Mouse (Mus musculus) liver, embryonic 12.5 days (tissue): ENCODE results near the gene Ints1. TPM values are rescaled to one million over a fixed set of nuclear protein-coding genes. Genes with fewer than 3 reads are reported as not detected.

Experiments used
- ATAC-seq: fragments of 200-750 bp; cut with Nextera tagmentation; 2 replicates; pipeline ENCODE4 v1.8.0; 2017; ENCODE audit warnings: moderate number of reproducible peaks, mild to moderate bottlenecking, moderate library complexity
- H3K27ac ChIP-seq: fragments of 300-500 bp; sonication (generic); 2 replicates; pipeline ENCODE4 v1.5.1; 2016; ENCODE audit warnings: mild to moderate bottlenecking
- H3K27me3 ChIP-seq: fragments of 300-500 bp; sonication (generic); replicated peaks from 2 replicates; pipeline ENCODE4 v1.6.1; 2016; ENCODE audit warnings: mild to moderate bottlenecking, moderate library complexity
- H3K36me3 ChIP-seq: fragments of 300-500 bp; sonication (generic); 2 replicates; pipeline ENCODE4 v1.6.1; 2016; ENCODE audit warnings: mild to moderate bottlenecking, moderate library complexity
- H3K4me1 ChIP-seq: fragments of 300-500 bp; sonication (generic); 2 replicates; pipeline ENCODE4 v1.6.1; 2016
- H3K4me2 ChIP-seq: fragments of 300-500 bp; sonication (generic); 2 replicates; pipeline ENCODE4 v1.6.1; 2016; ENCODE audit warnings: mild to moderate bottlenecking, moderate library complexity
- H3K4me3 ChIP-seq: fragments of 300-500 bp; sonication (generic); 2 replicates; pipeline ENCODE4 v1.5.1; 2016; ENCODE audit warnings: mild to moderate bottlenecking, moderate library complexity
- H3K9ac ChIP-seq: fragments of 300-500 bp; sonication (generic); 2 replicates; pipeline ENCODE4 v1.6.1; 2016; ENCODE audit warnings: mild to moderate bottlenecking, moderate library complexity
- H3K9me3 ChIP-seq: fragments of 300-500 bp; sonication (generic); replicated peaks from 2 replicates; pipeline ENCODE4 v1.6.1; 2016; ENCODE audit warnings: mild to moderate bottlenecking, moderate library complexity
- WGBS: fragments of 180-500 bp; shearing (Covaris S2); methylation state at CpG from one replicate; pipeline ENCODE4 v1.1.7; 2016; ENCODE audit not compliant: insufficient replicate concordance; 5-methylcytosine and 5-hydroxymethylcytosine counted together
- polyA plus RNA-seq: library from polyadenylated mRNA; unstranded; fragments of >200 nt; fragmentation: Nextera tagmentation; extraction: Ambion mirVana; gene quantifications from 2 replicates; pipeline ENCODE4 v1.2.1, GENCODE M21; 2016

The Ints1 gene
- polyA plus RNA-seq = 21.8 and 23.3 TPM in 2 replicates

- Histone ChIP-seq H3K36me3 (peaks cover 39% of the 10 kb centered on the region), H3K9me3 (no peaks in the 10 kb centered on the region), H3K4me3 (peak within 1 kb of the TSS; percentile 85), H3K27ac (peak within 1 kb of the TSS; percentile 49), H3K4me2 (peak within 1 kb of the TSS; percentile 83), H3K27me3 (no peaks in the 10 kb centered on the region), H3K4me1 (peaks cover 32% of the 10 kb centered on the region), H3K9ac (peak within 1 kb of the TSS; percentile 77)
- WGBS = 2% methylated on average over 55 of the region's 55 CpGs
- peak; percentile 90 for ATAC-seq
Observed at GRCm38 (mm10) chr5:139775216-139775926, at the start of gene Ints1. Gene Ints1 (minus strand): TSS chr5:139775674.

DNA sequence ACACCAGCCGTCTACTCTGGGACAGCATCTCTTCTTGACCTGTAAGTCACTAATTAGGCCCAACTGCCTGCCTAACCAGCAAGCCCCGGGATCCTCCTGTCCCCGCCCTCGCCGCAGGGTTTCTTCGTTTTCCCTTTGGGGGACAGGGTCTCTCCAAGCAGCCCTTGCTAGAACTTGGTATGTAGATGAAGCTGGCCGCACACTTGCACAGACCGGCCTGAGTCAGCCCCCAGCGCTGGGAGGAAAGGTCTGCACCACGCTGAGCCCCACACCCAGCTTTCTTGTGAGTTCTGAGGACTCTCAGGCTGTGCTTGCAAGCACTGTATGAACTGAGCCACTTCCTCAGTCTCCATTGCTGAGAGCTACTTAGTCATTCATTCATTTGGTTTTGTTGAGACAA, 49.1 kb upstream of the Ints1 start:
- Histone ChIP-seq H3K4me2 (peak overlapping the region; percentile 4; the same call in 1 of the 2 replicates), H3K9me3 (no peaks in the 10 kb centered on the region), H3K27ac (no peak overlapping the region), H3K9ac (no peak overlapping the region), H3K4me1 (peaks cover 48% of the 10 kb centered on the region), H3K27me3 (no peaks in the 10 kb centered on the region), H3K4me3 (no peak overlapping the region), H3K36me3 (peaks cover 47% of the 10 kb centered on the region)
- 90% methylated on average over 10 of the region's 10 CpGs for WGBS
- no peak for ATAC-seq

DNA sequence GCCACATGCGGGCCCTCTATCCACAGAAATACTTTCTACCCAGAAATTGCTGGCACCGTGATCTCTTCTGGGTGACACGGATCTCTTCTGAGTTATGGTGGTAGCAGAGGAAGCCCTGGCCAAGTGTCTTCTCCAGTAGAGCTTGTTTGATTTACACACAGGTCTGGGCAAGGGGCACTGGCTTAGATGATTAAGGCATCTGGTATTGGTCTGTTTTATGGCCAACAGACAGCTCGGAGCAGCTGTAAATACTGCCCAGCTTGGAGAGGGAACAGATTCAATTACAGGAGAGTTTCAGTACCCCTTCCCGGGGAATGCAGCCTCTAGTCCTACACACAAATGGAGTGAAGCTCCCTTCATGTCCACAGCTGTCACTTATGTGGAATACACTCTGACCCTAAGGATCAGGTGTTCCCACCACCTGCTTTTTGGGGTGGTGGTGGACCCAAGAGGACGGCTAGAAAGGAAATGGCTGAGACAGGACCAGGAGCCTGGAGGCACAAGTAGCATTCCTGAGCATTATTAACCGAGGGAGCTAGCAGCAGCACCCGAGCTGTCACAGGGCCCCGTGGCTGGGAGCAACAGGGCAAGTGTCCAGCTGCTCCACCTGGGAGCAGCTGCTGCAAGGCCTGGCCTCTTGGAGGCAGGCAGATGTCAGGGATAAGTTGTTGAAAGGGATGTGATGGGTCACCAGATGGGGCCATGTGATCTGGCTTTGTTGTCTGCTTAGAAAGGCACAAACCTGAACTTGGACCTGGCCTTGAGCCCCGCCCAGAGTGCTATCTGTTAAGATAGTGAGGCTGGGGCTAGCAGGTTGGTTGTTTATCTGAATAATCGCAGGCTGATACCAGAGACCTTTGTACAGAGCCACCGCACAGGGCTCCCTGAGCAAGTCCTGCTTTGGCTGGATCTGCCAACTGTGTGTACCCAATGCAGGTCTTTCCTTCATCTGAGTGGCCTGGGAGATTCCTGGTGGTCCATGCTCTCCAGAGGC, 46.3 kb upstream of the Ints1 start:
- Histone ChIP-seq H3K27me3 (no peaks in the 10 kb centered on the region), H3K4me3 (no peak overlapping the region), H3K4me2 (no peak overlapping the region), H3K4me1 (peaks cover 67% of the 10 kb centered on the region), H3K27ac (peak overlapping the region; percentile 54), H3K36me3 (peaks cover 47% of the 10 kb centered on the region), H3K9me3 (no peaks in the 10 kb centered on the region), H3K9ac (no peak overlapping the region)
- no peak for ATAC-seq
- WGBS = 68% methylated on average over 12 of the region's 12 CpGs

- H3K9ac ChIP-seq = no peak within 1 kb of the TSS; the same call in 1 of the 2 replicates
Observed at GRCm38 (mm10) chr5:139819538-139820181, 44.2 kb upstream of the Ints1 start, which contains the start of gene Tmem184a. Gene Tmem184a (minus strand): TSS chr5:139819917.

DNA sequence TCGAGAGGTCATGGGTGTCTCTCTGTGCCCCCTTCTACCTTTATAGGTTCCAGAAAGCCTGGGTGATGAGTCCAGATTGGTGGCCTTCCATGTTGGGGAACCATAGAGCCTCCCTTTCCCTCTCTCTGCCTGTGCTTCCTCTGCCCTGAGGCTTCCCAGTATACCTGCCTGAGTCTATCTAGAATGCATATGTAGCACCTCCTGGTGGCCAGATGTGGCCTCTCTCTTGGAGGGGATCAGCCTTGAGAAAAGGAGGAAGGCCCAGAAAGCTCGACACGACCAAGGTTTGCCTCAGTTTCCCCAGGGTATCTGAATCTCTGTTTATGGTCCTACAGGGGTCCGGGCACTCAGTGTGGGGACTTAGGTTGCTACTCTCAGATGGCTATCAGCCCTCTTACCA, 43.3 kb upstream of the Ints1 start:
- Histone ChIP-seq H3K27me3 (peaks cover 10% of the 10 kb centered on the region), H3K4me2 (no peak overlapping the region), H3K27ac (peak overlapping the region; percentile 80), H3K36me3 (peaks cover 32% of the 10 kb centered on the region), H3K9me3 (no peaks in the 10 kb centered on the region), H3K4me1 (peaks cover 78% of the 10 kb centered on the region), H3K9ac (peak overlapping the region; percentile 40), H3K4me3 (no peak overlapping the region)
- peak; percentile 79 for ATAC-seq
- 36% methylated on average over 4 of the region's 4 CpGs for WGBS

More at GRCm38 (mm10) chr5:139819538-139820181, 44.2 kb upstream of the Ints1 start, which contains the start of gene Tmem184a:
- Histone ChIP-seq H3K9me3 (no peaks in the 10 kb centered on the region), H3K4me1 (peaks cover 72% of the 10 kb centered on the region), H3K4me2 (no peak within 1 kb of the TSS), H3K27me3 (peaks cover 1% of the 10 kb centered on the region; the same call in 1 of the 2 replicates), H3K27ac (peak within 1 kb of the TSS; percentile 80), H3K36me3 (peaks cover 41% of the 10 kb centered on the region), H3K4me3 (no peak within 1 kb of the TSS)
- WGBS = 75% methylated on average over 9 of the region's 9 CpGs
- ATAC-seq = no peak

DNA sequence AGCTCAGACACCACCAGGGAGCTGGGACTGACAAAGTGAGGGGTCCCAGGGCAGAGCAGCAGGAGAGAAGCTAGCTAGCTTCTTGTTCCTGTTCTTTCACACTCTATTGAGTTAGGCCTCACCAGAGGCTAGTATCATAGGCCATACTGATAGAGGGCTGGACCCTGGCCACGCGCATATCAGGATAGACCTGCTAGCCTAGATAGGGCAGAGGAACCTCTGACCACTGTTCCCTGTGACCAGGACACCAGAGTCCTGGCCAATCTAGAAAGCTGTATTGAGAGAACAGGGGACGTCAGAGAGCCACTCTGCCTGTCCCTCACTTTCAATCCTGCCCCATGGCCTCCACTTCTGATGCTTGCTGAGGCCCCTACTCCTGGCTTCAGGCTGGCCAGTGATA, 42.6 kb upstream of the Ints1 start:
- Histone ChIP-seq H3K27me3 (peaks cover 17% of the 10 kb centered on the region), H3K36me3 (peaks cover 25% of the 10 kb centered on the region), H3K4me3 (no peak overlapping the region), H3K9ac (peak overlapping the region; percentile 40), H3K9me3 (no peaks in the 10 kb centered on the region), H3K4me1 (peaks cover 79% of the 10 kb centered on the region), H3K27ac (peak overlapping the region; percentile 80), H3K4me2 (peak overlapping the region; percentile 14; the same call in 1 of the 2 replicates)
- ATAC-seq = peak; percentile 35
- WGBS = 62% methylated on average over 3 of the region's 3 CpGs

GRCm38 (mm10) chr5:139817292-139817691, 41.8 kb upstream of the Ints1 start:
- peaks cover 17% of the 10 kb centered on the region for H3K36me3 ChIP-seq
- H3K4me2 ChIP-seq = no peak overlapping the region
- no peaks in the 10 kb centered on the region for H3K9me3 ChIP-seq
- no peak overlapping the region for H3K4me3 ChIP-seq
- peak overlapping the region; percentile 40 for H3K9ac ChIP-seq
- WGBS = 3% methylated on average over 1 of the region's 1 CpGs
- no peak for ATAC-seq
- H3K27ac ChIP-seq = peak overlapping the region; percentile 80
- H3K4me1 ChIP-seq = peaks cover 79% of the 10 kb centered on the region
- H3K27me3 ChIP-seq = peaks cover 23% of the 10 kb centered on the region

DNA sequence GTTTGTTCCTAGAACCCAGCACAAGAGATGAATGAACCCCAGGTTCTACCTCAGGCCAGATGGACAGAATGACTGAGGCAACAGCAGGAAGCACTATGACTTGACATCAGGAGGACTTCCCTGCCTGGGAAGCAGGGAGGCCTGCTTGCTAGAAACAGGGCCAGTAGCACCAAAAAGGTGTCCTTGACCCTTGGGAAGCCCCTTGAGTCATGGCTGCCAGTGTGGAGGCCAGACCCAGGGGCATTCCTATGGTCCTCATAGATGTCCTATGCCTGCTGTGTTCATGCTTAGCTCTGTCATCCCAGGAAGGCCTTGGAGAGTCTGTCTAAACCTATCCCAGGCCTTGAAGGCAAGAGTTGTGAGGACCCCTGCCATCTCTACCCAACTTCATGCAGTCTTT, 41.0 kb upstream of the Ints1 start:
- Histone ChIP-seq H3K4me2 (no peak overlapping the region), H3K27me3 (peaks cover 23% of the 10 kb centered on the region), H3K4me3 (no peak overlapping the region), H3K9me3 (no peaks in the 10 kb centered on the region), H3K9ac (no peak overlapping the region), H3K27ac (peak overlapping the region; percentile 54), H3K36me3 (peaks cover 9% of the 10 kb centered on the region; the same call in 1 of the 2 replicates), H3K4me1 (peaks cover 81% of the 10 kb centered on the region)
- ATAC-seq = no peak

- ATAC-seq = no peak
Observed at GRCm38 (mm10) chr5:139815964-139816363, 40.5 kb upstream of the Ints1 start.

DNA sequence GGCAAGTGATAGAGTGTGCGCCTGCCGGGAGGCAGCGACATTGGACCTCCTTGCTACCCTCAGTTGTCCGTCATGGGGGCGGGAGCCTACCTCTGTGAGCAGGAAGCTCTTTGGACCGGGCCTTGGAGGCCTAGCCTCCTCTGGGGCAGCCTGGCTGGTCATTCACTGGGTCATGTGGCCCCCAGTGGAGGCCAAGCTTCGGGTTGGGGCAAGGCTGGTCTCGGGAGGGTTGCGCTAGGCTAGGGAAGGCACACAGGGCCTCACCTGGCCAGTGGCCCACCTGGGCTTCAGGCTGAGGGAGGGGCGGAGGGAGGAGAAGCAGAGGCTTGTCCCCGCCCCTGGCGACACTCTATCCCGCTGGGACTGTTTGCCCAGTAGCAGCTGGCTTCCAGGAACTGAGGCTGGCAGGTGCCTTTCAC, 38.5 kb upstream of the Ints1 start:
- no peak overlapping the region for H3K4me3 ChIP-seq
- WGBS = 33% methylated on average over 13 of the region's 13 CpGs
- no peak for ATAC-seq

More at GRCm38 (mm10) chr5:139815964-139816363, 40.5 kb upstream of the Ints1 start:
- peaks cover 86% of the 10 kb centered on the region for H3K4me1 ChIP-seq
- H3K27ac ChIP-seq = peak overlapping the region; percentile 54
- no peak overlapping the region for H3K4me2 ChIP-seq
- 86% methylated on average over 6 of the region's 6 CpGs for WGBS
- no peak overlapping the region for H3K4me3 ChIP-seq
- peaks cover 23% of the 10 kb centered on the region for H3K27me3 ChIP-seq
- peaks cover 4% of the 10 kb centered on the region; the same call in 1 of the 2 replicates for H3K36me3 ChIP-seq
- no peak overlapping the region for H3K9ac ChIP-seq
- H3K9me3 ChIP-seq = no peaks in the 10 kb centered on the region

GRCm38 (mm10) chr5:139813126-139813490, 37.6 kb upstream of the Ints1 start:
- Histone ChIP-seq H3K4me1 (peaks cover 88% of the 10 kb centered on the region), H3K36me3 (peaks cover 2% of the 10 kb centered on the region), H3K9ac (peak overlapping the region; percentile 56), H3K27ac (peak overlapping the region; percentile 57), H3K4me2 (peak overlapping the region; percentile 40), H3K9me3 (no peaks in the 10 kb centered on the region; the same call in 1 of the 2 replicates), H3K4me3 (peak overlapping the region; percentile 5; the same call in 1 of the 2 replicates), H3K27me3 (peaks cover 23% of the 10 kb centered on the region)
- ATAC-seq = no peak
- 42% methylated on average over 10 of the region's 10 CpGs for WGBS

More for the DNA sequence above, 38.5 kb upstream of the Ints1 start:
- Histone ChIP-seq H3K27ac (peak overlapping the region; percentile 54), H3K4me1 (peaks cover 93% of the 10 kb centered on the region), H3K27me3 (peaks cover 23% of the 10 kb centered on the region), H3K36me3 (no peaks in the 10 kb centered on the region), H3K4me2 (peak overlapping the region; percentile 12; the same call in 1 of the 2 replicates), H3K9ac (peak overlapping the region; percentile 45), H3K9me3 (no peaks in the 10 kb centered on the region)
